Mouse (Mus musculus): ENCODE results near the gene Gstm4. TPM values are rescaled to one million over a fixed set of nuclear protein-coding genes. Genes with fewer than 3 reads are reported as not detected.

Gstm4 gene
- total and polyA plus RNA-seq, 3 experiments = 2.9 to 19.1 (median 7.0) TPM

GRCm38 (mm10) chr3:108067370-108067934, 22.8 kb upstream of the Gstm4 start:
- in situ Hi-C loops (cut with MboI; ENCODE audit: low pct_ligation_motif_present, low pct_unique_long_range_greater_than_20kb, low sequenced_read_pairs) (loop anchor here (5.0 kb wide), 1 partner anchor 125 kb away; the partner anchor contains the start of gene Gstm6), dilution Hi-C loops (cut with MboI; ENCODE audit: extremely low pct_ligation_motif_present, extremely low pct_unique_long_range_greater_than_20kb, low sequenced_read_pairs) (no loop called here)
- Histone ChIP-seq H3K4me2 (ENCODE audit: insufficient read depth, low read depth, poor library complexity, severe bottlenecking) (no peak overlapping the region), H3K36me3 (replicated peaks in 1 of 2; ENCODE audit: control insufficient read depth in 1 of 2, insufficient read depth in 1 of 2, low read length in 1 of 2) (peaks cover 2 to 13% of the 10 kb centered on the region in 2 experiments), H3K9ac (ENCODE audit: insufficient read depth, low read depth) (no peak overlapping the region), H3K27ac (ENCODE audit: insufficient read depth, low read depth) (no peak overlapping the region), H3K4me3 (replicated peaks in 1 of 3; ENCODE audit: low read depth in 2 of 3, low read length in 2 of 3, poor library complexity in 1 of 3) (no peak overlapping the region), H3K27me3 (replicated peaks) (no peaks in the 10 kb centered on the region), H3K4me1 (ENCODE audit: control insufficient read depth in 1 of 2, insufficient read depth in 2 of 2) (peaks cover 4 to 9% of the 10 kb centered on the region in 2 experiments), H3K79me2 (replicated peaks; ENCODE audit: control insufficient read depth, extremely low read depth, insufficient read depth, poor library complexity, severe bottlenecking) (no peaks in the 10 kb centered on the region), H3K9me3 (replicated peaks; ENCODE audit: low read length) (no peaks in the 10 kb centered on the region)
- no peak for DNase-seq (ENCODE audit: extremely low read depth)
- TF ChIP-seq MXI1 (IDR thresholded peaks at IDR 0.05; ENCODE audit: low read depth, low read length) (no peak), ETS1 (conservative IDR thresholded peaks at IDR 0.05; ENCODE audit: low read depth, low read length) (no peak), CHD1 (IDR thresholded peaks at IDR 0.05; ENCODE audit: low read depth, low read length) (no peak), RAD21 (IDR thresholded peaks at IDR 0.05; ENCODE audit: low read depth, low read length) (no peak), ZNF384 (IDR thresholded peaks at IDR 0.05; ENCODE audit: low read depth, low read length) (no peak), USF2 (conservative IDR thresholded peaks at IDR 0.05; ENCODE audit: low read depth, low read length) (no peak), ELF1 (IDR thresholded peaks at IDR 0.05; ENCODE audit: low read depth, low read length) (no peak), JUND (conservative IDR thresholded peaks at IDR 0.05; ENCODE audit: low read depth, low read length) (no peak), MAZ (IDR thresholded peaks at IDR 0.05; ENCODE audit: low read depth, low read length) (no peak), ZC3H11A (IDR thresholded peaks at IDR 0.05; ENCODE audit: low read depth, low read length) (no peak), EP300 (IDR thresholded peaks at IDR 0.05; ENCODE audit: low read length) (no peak), MEF2A (IDR thresholded peaks at IDR 0.05; ENCODE audit: borderline replicate concordance, low read depth, low read length) (no peak), E2F4 (IDR thresholded peaks at IDR 0.05; ENCODE audit: insufficient replicate concordance, low read depth, low read length) (no peak), SIN3A (IDR thresholded peaks at IDR 0.05; ENCODE audit: low read length) (no peak), SMC3 (IDR thresholded peaks at IDR 0.05; ENCODE audit: low read depth, low read length) (no peak), NRF1 (IDR thresholded peaks at IDR 0.05; ENCODE audit: low read depth, low read length) (no peak)

- Histone ChIP-seq H3K9me3 (replicated peaks; ENCODE audit: low read length) (no peaks in the 10 kb centered on the region), H3K4me3 (replicated peaks in 1 of 3; ENCODE audit: low read depth in 2 of 3, low read length in 2 of 3, poor library complexity in 1 of 3) (no peak overlapping the region), H3K9ac (ENCODE audit: insufficient read depth, low read depth) (no peak overlapping the region), H3K27me3 (replicated peaks) (no peaks in the 10 kb centered on the region), H3K79me2 (replicated peaks; ENCODE audit: control insufficient read depth, extremely low read depth, insufficient read depth, poor library complexity, severe bottlenecking) (no peaks in the 10 kb centered on the region), H3K36me3 (replicated peaks in 1 of 2; ENCODE audit: control insufficient read depth in 1 of 2, insufficient read depth in 1 of 2, low read length in 1 of 2) (no peaks in the 10 kb centered on the region), H3K4me1 (ENCODE audit: control insufficient read depth in 1 of 2, insufficient read depth in 2 of 2) (peaks cover 4 to 14% of the 10 kb centered on the region in 2 experiments), H3K4me2 (ENCODE audit: insufficient read depth, low read depth, poor library complexity, severe bottlenecking) (no peak overlapping the region), H3K27ac (ENCODE audit: insufficient read depth, low read depth) (no peak overlapping the region)
- TF ChIP-seq USF1 (IDR thresholded peaks at IDR 0.05; ENCODE audit: low read depth, low read length) (no peak), ELF1 (IDR thresholded peaks at IDR 0.05; ENCODE audit: low read depth, low read length) (no peak)
- dilution Hi-C loops (cut with MboI; ENCODE audit: extremely low pct_ligation_motif_present, extremely low pct_unique_long_range_greater_than_20kb, low sequenced_read_pairs) (no loop called here), in situ Hi-C loops (cut with MboI; ENCODE audit: low pct_ligation_motif_present, low pct_unique_long_range_greater_than_20kb, low sequenced_read_pairs) (loop anchor here (5.0 kb wide), 1 partner anchor 123 kb away; the partner anchor contains the start of gene Gstm6)
- DNase-seq (ENCODE audit: extremely low read depth) = no peak
Observed at GRCm38 (mm10) chr3:108065551-108065950, 20.9 kb upstream of the Gstm4 start.
